Mouse (Mus musculus) layer of hippocampus, postnatal 25 days (tissue): ENCODE measurements at regions not wholly inside any gene's neighbourhood (a gene's known extent, or its start where the extent isn't known, plus 50 kb on each side); places are given as distances from the start of the nearest gene placed in this dataset.

Source experiments
- DNase-seq, 2 experiments: peaks; one replicate each; pipeline ENCODE4 v3.0.0; 2022; ENCODE audit warnings: mixed read lengths in 2 of 2, low spot score in 1 of 2; ENCODE audit errors: extremely low spot score in 1 of 2

GRCm38 (mm10) chr10:23612030-23612429, 175.0 kb downstream of the Rps12 start:
- DNase-seq: no peak

DNA sequence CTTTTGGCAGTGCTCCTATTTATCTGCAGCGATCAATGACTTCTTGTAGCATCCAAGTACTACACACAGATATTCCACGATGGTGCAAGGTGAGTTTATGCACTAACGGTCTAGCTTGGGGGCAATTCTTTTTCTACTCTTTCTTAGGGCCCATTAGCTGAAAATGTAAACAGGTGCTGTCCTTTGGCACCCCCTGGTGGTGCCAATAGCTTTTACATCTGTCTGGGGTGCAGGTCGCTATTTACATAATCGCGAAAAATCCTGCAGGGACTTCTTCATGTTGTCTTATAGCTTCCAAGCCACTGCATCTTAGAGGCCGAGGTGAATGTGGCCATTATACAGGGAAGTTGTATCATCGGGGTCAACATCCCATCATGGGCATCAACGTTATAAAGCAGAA, 175.9 kb downstream of the Rps12 start:
- DNase-seq: peak; percentile 38 to 72

- no peak for DNase-seq
Measured at GRCm38 (mm10) chr10:23610485-23610884, 176.6 kb downstream of the Rps12 start.

GRCm38 (mm10) chr10:23610046-23610445, 177.0 kb downstream of the Rps12 start:
- DNase-seq: no peak

GRCm38 (mm10) chr10:23609270-23609914, 177.7 kb downstream of the Rps12 start:
- DNase-seq: peak; percentile 6 to 8

GRCm38 (mm10) chr10:23600701-23601100, 186.4 kb downstream of the Rps12 start:
- no peak for DNase-seq

DNA sequence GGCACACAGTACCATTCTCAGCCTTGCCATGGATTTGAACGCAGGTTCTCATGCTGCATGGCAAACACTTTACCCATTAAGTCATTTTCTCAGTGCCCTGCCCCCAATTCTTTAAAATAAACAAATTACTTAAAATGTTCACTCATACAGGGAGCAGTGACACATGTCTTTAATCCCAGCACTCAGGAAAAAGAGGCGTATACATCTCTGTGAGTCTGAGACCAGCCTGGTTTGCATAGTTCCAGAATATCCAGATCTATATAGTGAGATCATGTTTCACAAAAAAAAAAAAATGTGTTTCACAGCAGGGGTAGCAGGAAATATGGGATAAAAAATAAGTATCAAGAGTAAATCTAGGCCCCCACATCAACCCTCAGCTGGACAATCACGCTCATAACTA, 191.5 kb downstream of the Rps12 start:
- no peak for DNase-seq

- DNase-seq: no peak
Measured at GRCm38 (mm10) chr10:23580230-23580629, 206.8 kb downstream of the Rps12 start.

GRCm38 (mm10) chr10:23571013-23571412, 216.1 kb downstream of the Rps12 start:
- DNase-seq: no peak

DNA sequence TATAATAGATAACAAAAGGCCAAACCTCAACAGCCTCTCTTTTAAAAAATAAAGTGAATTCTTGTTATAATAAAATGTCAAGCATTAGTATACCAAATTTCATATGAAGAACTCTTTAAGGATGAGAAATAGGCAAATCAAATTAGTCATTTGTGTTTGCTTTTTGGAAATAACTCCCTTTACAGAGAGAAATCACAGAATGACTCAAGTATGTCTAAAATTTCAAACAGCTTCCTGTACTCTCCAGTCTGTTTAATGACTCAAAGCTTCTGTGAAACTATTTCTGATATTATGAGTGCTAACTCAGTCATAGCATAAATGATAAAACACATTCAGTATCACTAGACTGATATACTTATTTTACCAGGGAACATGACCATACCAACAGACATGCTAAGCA, 217.7 kb downstream of the Rps12 start:
- DNase-seq: no peak

DNA sequence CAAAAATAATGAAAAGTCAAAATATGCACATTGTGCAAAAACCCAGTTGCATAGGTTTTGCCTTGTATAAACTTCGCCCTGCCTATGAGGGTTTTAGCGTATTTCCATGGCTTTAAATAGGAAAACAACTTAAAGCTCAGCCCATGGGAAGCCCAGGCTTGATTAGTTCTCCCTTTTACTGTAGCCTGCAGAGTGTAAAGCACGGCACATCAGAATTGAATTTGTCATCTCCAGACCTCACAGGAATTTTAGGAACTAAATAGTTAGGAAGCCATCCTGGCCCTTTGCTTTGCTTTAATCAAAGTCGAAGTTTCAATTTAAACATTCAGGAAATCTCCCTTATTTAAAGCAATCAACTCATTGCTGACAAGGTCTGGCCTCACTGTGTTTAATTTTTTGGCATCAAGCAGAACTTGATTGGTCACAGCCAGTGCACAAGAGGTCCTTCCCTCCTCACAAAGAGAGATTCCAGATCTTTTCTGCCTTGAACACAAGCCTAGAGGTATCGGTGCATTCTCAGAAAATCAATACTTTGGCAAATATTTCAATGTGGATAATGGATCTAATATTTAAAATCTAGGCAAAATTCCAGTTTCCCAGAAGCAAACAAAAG, 211.8 kb upstream of the Eya4 start:
- no peak for DNase-seq

GRCm38 (mm10) chr10:23559980-23560658, 209.5 kb upstream of the Eya4 start:
- no peak for DNase-seq

GRCm38 (mm10) chr10:23557828-23558227, 207.2 kb upstream of the Eya4 start:
- no peak for DNase-seq

- DNase-seq: no peak
Measured at GRCm38 (mm10) chr10:23549207-23549606, 198.6 kb upstream of the Eya4 start.

DNA sequence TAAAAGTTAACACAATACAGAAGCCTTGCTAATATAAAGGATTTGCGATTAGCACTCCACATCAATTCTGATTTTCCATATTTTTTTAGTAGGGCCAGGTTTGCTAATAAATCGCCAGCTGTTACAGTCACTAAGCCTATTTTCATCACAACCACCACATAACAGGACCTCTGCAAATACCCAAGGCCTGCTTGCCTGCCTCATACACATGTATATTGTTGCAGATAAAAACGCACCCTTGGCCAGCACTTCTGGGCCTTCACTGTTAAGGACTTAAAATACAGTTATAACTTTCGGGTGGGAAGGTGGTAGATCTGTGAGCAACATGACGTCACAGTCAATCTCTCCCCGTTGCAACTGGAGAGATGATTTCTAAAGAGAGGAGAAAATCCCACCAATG, 197.7 kb upstream of the Eya4 start:
- DNase-seq: no peak

DNA sequence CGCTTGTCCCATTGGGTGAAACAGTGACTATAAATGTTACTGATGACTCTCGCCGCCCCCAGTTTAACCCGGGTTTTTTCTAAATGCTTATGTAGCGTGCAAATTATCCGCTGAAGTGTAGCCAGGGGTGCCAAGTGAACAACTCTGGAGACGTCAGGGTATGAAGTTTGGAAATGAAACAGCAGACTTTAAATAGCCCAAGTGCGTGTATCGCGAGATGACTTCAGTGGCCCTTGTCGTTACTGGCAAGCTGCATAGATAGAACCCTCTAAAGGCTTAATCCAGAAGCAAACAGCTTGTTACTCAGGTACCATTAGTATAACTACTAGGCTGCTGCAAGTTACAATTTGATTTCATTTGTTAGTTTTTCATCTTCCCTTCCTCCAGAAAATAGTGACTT, 192.1 kb upstream of the Eya4 start:
- no peak for DNase-seq

DNA sequence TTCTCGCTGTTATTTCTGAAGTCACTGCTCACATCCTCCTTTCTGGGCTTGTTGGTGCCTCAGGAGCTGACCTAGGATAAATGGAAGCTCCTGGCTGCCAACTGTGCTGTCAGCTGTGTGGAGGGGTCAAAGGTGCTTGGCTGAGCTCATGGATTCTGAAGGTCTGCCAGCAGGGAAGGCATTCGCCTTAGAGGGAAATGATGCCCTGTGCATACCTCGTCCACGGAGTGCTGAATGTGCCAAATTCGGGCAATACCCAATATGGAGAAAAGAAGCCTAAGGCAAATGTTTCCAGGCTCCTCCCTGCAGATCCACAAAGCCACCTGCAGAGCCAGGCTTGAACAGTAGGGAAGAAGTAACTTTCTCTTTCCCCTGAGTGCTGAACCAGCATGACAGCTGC, 191.3 kb upstream of the Eya4 start:
- no peak for DNase-seq

GRCm38 (mm10) chr10:23534636-23535035, 184.1 kb upstream of the Eya4 start:
- DNase-seq: no peak

GRCm38 (mm10) chr10:23531964-23532758, 181.6 kb upstream of the Eya4 start:
- DNase-seq: no peak

DNA sequence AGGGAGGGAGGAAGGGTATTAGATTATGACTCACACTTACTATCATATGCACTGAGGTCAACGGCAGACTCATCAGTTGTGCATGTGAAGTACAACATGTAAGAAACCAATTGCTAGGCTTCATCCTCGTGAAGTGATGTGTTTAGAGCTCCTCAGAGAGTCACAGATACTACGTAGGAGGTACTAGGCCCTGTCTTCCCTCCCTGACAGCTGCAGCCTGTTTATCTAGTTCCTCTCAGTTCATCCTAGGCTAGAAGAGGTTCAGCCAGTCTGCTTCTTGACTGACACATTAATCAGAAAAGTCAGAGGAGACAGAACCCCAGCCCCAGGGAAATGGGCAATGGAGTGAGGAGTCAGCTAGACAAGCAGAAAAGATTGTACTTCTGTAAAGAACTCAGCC, 180.1 kb upstream of the Eya4 start:
- DNase-seq: no peak

DNA sequence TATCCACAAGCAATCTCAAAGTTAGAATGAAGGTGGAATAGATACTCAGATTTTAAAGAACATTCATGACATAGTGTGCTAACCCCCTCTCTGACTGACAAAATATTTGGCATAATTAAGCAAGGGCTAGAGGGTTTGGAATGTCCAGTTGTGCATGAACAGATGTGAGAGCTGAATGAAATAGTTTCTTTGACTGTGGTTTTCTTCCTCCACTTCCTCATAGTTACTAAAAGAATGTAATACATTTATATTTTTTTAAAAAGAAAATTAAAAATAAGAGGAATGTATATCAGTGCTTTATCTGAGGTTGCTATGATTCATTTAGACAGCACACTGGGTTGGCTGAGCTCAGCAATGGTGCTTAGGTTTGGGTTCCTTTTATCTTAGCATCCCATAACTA, 176.2 kb upstream of the Eya4 start:
- no peak for DNase-seq
